Mouse (Mus musculus) kidney, embryonic 14.5 days (tissue): ENCODE measurements around the gene Gpr161. TPM values are rescaled to one million over a fixed set of nuclear protein-coding genes. Genes with fewer than 3 reads are reported as not detected.

Source experiments
- ATAC-seq: fragments of 200-750 bp; cut with Nextera tagmentation; 2 replicates; pipeline ENCODE4 v1.8.0; 2017; ENCODE audit warnings: moderate number of reproducible peaks, mild to moderate bottlenecking, moderate TSS enrichment, moderate library complexity; ENCODE audit not compliant: low FRiP score, low TSS enrichment
- H3K27ac ChIP-seq: fragments of 300-500 bp; sonication (generic); 2 replicates; pipeline ENCODE4 v1.5.1; 2014; ENCODE audit warnings: low read depth, mild to moderate bottlenecking, low read length, moderate library complexity, mixed read lengths
- H3K27me3 ChIP-seq: fragments of 300-500 bp; sonication (generic); 2 replicates; pipeline ENCODE4 v1.6.1; 2014; ENCODE audit warnings: mild to moderate bottlenecking, low read length; ENCODE audit not compliant: control insufficient read depth, insufficient read depth
- H3K36me3 ChIP-seq: fragments of 300-500 bp; sonication (generic); 2 replicates; pipeline ENCODE4 v1.6.1; 2014; ENCODE audit warnings: low read length, mixed read lengths; ENCODE audit not compliant: control insufficient read depth, insufficient read depth
- H3K4me1 ChIP-seq: fragments of 300-500 bp; sonication (generic); 2 replicates; pipeline ENCODE4 v1.6.1; 2014; ENCODE audit warnings: low read length, mixed read lengths; ENCODE audit not compliant: control insufficient read depth, insufficient read depth
- H3K4me2 ChIP-seq: fragments of 300-500 bp; sonication (generic); replicated peaks from 2 replicates; pipeline ENCODE4 v1.6.1; 2014; ENCODE audit warnings: low read depth, mild to moderate bottlenecking, low read length
- H3K4me3 ChIP-seq: fragments of 300-500 bp; sonication (generic); 2 replicates; pipeline ENCODE4 v1.5.1; 2014; ENCODE audit warnings: mild to moderate bottlenecking, low read length
- H3K9ac ChIP-seq: fragments of 300-500 bp; sonication (generic); 2 replicates; pipeline ENCODE4 v1.6.1; 2014; ENCODE audit warnings: low read depth, mild to moderate bottlenecking, low read length, moderate library complexity
- H3K9me3 ChIP-seq: fragments of 300-500 bp; sonication (generic); 2 replicates; pipeline ENCODE4 v1.6.1; 2016; ENCODE audit warnings: low read length; ENCODE audit not compliant: control insufficient read depth
- WGBS: fragments of 180-500 bp; shearing (Covaris S2); extraction: QIAGEN DNeasy Blood & Tissue Kit; methylation state at CpG from one replicate; pipeline ENCODE4 v1.1.7; 2014; 5-methylcytosine and 5-hydroxymethylcytosine counted together
- polyA plus RNA-seq: library from polyadenylated mRNA; unstranded; fragments of >200 nt; fragmentation: Nextera tagmentation; extraction: Ambion mirVana; gene quantifications from 2 replicates; pipeline ENCODE4 v1.2.1, GENCODE M21; 2014

Gpr161 gene
- polyA plus RNA-seq, 1 experiment from 2014 or later: 2.0 TPM

- peaks cover 7% of the 10 kb centered on the region; the same call in 1 of the 2 replicates for H3K36me3 ChIP-seq
- no peaks in the 10 kb centered on the region for H3K27me3 ChIP-seq
- 79% methylated on average over 13 of the region's 13 CpGs for WGBS
- H3K4me1 ChIP-seq: no peaks in the 10 kb centered on the region
- peak; percentile 64; the same call in 1 of the 2 replicates for ATAC-seq
- no peak overlapping the region for H3K4me3 ChIP-seq
- no peak overlapping the region for H3K9ac ChIP-seq
- H3K4me2 ChIP-seq: no peak overlapping the region
- H3K27ac ChIP-seq: no peak overlapping the region
- H3K9me3 ChIP-seq: no peaks in the 10 kb centered on the region
Observed at GRCm38 (mm10) chr1:165302455-165303208, 7.0 kb downstream of the Gpr161 start.

GRCm38 (mm10) chr1:165303209-165303608, 7.6 kb downstream of the Gpr161 start:
- Histone ChIP-seq H3K4me2 (no peak overlapping the region), H3K27ac (no peak overlapping the region), H3K4me1 (no peaks in the 10 kb centered on the region), H3K36me3 (peaks cover 10% of the 10 kb centered on the region; the same call in 1 of the 2 replicates), H3K4me3 (no peak overlapping the region), H3K9me3 (no peaks in the 10 kb centered on the region), H3K27me3 (no peaks in the 10 kb centered on the region), H3K9ac (no peak overlapping the region)
- ATAC-seq: no peak
- WGBS: 79% methylated on average over 6 of the region's 6 CpGs

- Histone ChIP-seq H3K4me2 (no peak overlapping the region), H3K4me3 (no peak overlapping the region), H3K4me1 (no peaks in the 10 kb centered on the region), H3K36me3 (peaks cover 10% of the 10 kb centered on the region; the same call in 1 of the 2 replicates), H3K27me3 (no peaks in the 10 kb centered on the region), H3K9me3 (no peaks in the 10 kb centered on the region), H3K9ac (no peak overlapping the region), H3K27ac (no peak overlapping the region)
- ATAC-seq: no peak
- WGBS: 92% methylated on average over 7 of the region's 7 CpGs
Observed at GRCm38 (mm10) chr1:165304341-165304740, 8.8 kb downstream of the Gpr161 start.

- 90% methylated on average over 11 of the region's 11 CpGs for WGBS
- Histone ChIP-seq H3K4me2 (no peak overlapping the region), H3K4me1 (no peaks in the 10 kb centered on the region), H3K9ac (no peak overlapping the region), H3K27me3 (no peaks in the 10 kb centered on the region), H3K36me3 (peaks cover 21% of the 10 kb centered on the region; the same call in 1 of the 2 replicates), H3K27ac (no peak overlapping the region), H3K9me3 (no peaks in the 10 kb centered on the region), H3K4me3 (no peak overlapping the region)
- ATAC-seq: no peak
Observed at GRCm38 (mm10) chr1:165308180-165308579, 12.6 kb downstream of the Gpr161 start.

- ATAC-seq: no peak
- peaks cover 9% of the 10 kb centered on the region; the same call in 1 of the 2 replicates for H3K36me3 ChIP-seq
Observed at GRCm38 (mm10) chr1:165316361-165316760, 20.8 kb downstream of the Gpr161 start.

GRCm38 (mm10) chr1:165320141-165320934, 24.7 kb downstream of the Gpr161 start:
- Histone ChIP-seq H3K9ac (0 out of 2 replicates have a peak overlapping the region, but pooled peaks have one; percentile 18), H3K27me3 (no peaks in the 10 kb centered on the region), H3K4me2 (0 out of 2 replicates have a peak overlapping the region, but pooled peaks have one; percentile 10), H3K4me1 (no peaks in the 10 kb centered on the region; the same call in 1 of the 2 replicates), H3K9me3 (no peaks in the 10 kb centered on the region), H3K36me3 (peaks cover 19% of the 10 kb centered on the region), H3K4me3 (no peak overlapping the region), H3K27ac (no peak overlapping the region; the same call in 1 of the 2 replicates)
- WGBS: 29% methylated on average over 10 of the region's 10 CpGs
- peak; percentile 54; the same call in 1 of the 2 replicates for ATAC-seq

More at GRCm38 (mm10) chr1:165316361-165316760, 20.8 kb downstream of the Gpr161 start:
- H3K4me3 ChIP-seq: no peak overlapping the region
- H3K9ac ChIP-seq: no peak overlapping the region
- H3K27me3 ChIP-seq: no peaks in the 10 kb centered on the region
- H3K9me3 ChIP-seq: no peaks in the 10 kb centered on the region
- H3K4me1 ChIP-seq: no peaks in the 10 kb centered on the region; the same call in 1 of the 2 replicates
- WGBS: 59% methylated on average over 11 of the region's 11 CpGs
- no peak overlapping the region for H3K27ac ChIP-seq
- H3K4me2 ChIP-seq: no peak overlapping the region

GRCm38 (mm10) chr1:165321393-165321861, 25.8 kb downstream of the Gpr161 start:
- WGBS: 89% methylated on average over 13 of the region's 13 CpGs
- Histone ChIP-seq H3K4me2 (no peak overlapping the region), H3K9ac (no peak overlapping the region), H3K4me3 (no peak overlapping the region), H3K27ac (0 out of 2 replicates have a peak overlapping the region, but pooled peaks have one; percentile 17), H3K36me3 (peaks cover 19% of the 10 kb centered on the region), H3K27me3 (no peaks in the 10 kb centered on the region), H3K4me1 (no peaks in the 10 kb centered on the region; the same call in 1 of the 2 replicates), H3K9me3 (no peaks in the 10 kb centered on the region)
- ATAC-seq: no peak

GRCm38 (mm10) chr1:165321891-165322290, 26.3 kb downstream of the Gpr161 start:
- Histone ChIP-seq H3K9ac (no peak overlapping the region), H3K9me3 (no peaks in the 10 kb centered on the region), H3K27me3 (no peaks in the 10 kb centered on the region), H3K36me3 (peaks cover 19% of the 10 kb centered on the region), H3K4me3 (no peak overlapping the region), H3K27ac (0 out of 2 replicates have a peak overlapping the region, but pooled peaks have one; percentile 17), H3K4me1 (no peaks in the 10 kb centered on the region; the same call in 1 of the 2 replicates), H3K4me2 (no peak overlapping the region)
- no peak for ATAC-seq
- whole genome bisulfite sequencing: 88% methylated on average over 7 of the region's 7 CpGs
